Mouse (Mus musculus) WW6 (cell line): Measurements from ENCODE around the gene Elmo1.

ENCODE experiments used
- DNase-seq: peaks from one replicate; pipeline ENCODE4 v3.0.0-alpha.2; 2013; ENCODE audit warnings: low read depth, low spot score

Elmo1 gene

GRCm38 (mm10) chr13:20094916-20095700 is 4.7 kb downstream of the Elmo1 start:
- no peak for DNase-seq

DNA sequence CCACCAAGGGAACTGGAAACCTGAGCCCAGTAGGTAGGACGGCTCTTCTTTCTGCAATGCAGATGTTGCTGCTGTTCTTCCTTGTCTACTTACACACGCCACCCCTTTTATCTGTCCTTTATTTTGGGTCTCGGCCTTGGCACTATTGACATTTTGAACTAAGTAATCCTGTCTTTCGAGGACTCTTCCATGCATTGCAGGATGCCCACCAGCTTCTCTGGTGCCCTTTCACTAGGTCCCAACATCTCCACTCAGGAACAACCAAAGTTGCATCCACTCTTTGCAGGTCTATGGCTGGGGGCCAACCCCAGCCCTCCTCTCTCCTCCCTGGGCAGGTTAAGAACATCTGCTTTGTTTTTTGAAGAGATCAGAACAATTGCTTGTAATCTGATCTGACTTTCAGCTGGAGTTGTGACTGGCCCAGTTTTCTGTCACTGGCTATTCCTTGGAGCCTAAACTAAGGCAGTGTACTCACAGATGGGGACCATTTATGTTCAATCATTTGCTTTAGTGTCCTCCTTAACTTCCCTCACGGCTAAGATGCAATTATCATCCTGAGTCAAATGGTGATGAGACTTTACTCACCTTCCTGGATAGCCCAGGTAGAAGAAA is 6.7 kb downstream of the Elmo1 start:
- no peak for DNase-seq

DNA sequence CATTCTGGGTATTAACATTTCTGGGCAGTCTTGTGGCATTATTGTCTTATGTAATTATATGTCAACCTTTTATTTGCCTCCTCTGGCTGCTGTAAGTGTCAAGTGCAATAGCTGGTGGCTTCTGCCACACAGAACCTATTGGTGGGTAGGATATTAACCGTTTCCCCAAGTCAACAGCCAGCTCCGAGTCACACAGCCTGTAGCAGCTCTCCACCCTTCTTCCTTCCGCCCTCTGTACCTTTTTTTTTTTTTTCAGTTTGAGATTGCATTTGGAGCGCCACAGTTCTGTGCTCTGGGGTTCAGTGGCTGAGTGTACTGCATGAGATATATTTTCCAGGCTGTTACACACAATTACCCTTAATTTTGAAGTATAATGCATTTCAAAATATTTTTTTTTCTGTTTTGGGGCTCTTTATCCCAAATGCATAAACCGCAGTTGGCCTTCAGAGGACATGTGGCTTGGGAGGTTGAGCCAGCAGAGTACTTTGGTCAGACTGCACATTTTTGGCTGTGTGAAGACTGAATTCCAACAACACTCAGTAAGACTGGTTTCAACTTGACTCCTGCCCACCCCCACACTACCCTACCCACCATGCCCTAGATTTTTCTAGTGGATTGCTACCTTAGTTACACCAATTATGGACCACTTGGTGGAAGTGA is 7.7 kb downstream of the Elmo1 start:
- DNase-seq: no peak

DNA sequence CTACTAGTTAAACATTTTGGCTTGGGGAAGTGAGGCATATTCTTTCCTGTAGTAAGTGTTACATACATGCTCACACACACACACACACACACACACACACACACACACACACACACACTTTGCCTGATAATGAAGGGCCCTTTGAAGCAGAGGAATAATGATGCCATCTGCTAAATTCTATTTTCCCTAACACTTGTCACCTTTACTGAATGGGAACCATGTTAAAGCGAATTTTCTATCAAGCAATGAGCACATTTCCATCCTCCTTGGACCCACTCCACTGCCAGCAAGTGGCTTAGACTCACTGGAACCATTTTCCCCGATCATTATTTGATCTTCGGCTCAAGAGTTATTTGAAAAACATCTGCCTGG is 8.2 kb downstream of the Elmo1 start:
- DNase-seq: no peak

DNA sequence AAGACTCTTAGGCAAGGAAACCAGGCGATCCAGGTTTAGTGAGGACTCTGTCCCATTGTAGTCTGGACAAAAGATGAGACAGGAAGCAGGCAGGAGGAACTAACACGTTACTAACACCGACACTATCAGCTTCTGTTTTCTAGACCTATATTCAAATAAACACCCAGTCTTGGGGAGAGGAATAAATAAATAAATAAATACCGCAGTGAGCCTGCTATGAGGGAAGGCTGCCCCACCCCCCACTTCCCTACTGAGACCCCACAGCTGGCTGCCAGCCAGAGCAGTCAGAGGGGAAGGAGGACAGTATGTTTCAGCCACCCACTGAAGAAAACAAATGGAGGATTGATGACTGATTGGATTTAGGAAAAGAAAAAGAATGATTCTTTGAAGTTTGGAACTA is 9.2 kb downstream of the Elmo1 start:
- DNase-seq: no peak

DNA sequence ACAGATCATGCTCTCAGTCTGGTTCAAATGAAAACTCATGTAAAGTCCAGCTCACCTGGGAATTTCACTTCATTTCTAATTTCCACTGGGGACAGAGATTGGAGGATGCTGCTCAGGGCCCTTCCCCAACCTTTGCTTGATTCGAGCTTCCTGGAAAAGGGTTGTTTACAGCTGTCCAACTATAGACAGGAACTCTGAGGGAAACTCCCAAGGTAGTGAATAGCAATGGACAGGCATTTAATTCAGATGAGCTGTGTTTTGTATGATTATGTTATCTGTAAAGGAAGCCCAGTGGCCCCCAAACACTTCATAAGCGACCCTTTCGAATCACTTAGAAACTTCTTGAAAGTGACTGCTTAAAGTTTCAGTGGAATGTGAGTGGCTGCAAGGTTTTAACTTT is 10.0 kb downstream of the Elmo1 start:
- DNase-seq: no peak

GRCm38 (mm10) chr13:20101691-20102090 is 11.3 kb downstream of the Elmo1 start:
- no peak for DNase-seq

DNA sequence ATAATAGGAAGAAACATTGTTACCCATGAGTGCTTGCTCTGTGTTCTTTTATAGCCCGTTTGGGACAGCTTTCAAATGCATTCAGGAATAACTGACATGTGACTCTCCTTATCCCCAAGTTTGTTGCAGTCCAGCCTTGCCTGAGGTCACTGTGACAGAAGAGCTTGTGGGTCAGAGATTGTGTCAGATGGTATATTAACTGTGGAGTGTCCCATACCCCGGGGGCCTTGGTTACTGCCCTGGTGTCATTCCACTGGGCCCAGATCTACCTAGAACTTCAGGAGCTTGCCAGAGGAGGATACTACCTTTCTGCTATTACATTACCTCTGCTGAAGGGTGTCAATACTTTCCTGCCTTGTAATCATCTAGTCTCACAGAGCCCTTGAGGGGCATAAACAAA is 14.4 kb downstream of the Elmo1 start:
- DNase-seq: no peak

- no peak for DNase-seq
These were observed 15.6 kb downstream of the Elmo1 start for GRCm38 (mm10) chr13:20105996-20106395.

DNA sequence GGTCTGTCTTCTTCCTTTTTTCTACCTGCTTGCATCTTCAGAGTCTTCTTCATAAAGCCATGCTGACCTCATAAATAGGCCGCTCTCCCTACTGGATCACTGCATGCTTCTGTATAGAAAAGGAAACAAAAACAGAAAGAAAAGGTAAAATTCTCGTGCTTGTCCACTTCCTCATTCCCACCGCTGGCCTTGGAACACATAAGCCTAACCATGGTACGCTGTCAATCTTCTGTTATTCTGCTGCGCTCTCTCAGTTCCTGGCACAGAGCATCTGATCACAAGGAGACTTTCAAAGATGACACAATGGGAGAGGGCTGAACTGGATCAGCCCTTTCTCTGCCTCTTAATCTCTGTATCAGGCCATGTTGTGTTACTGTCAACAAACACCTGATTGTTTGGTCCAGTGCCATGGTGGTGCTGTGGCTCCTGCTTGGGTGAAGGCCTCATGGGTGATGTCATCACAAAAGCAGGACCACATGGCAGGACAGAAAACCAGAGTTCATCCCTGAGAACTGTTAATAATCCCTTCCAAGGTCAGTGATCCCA is 17.6 kb downstream of the Elmo1 start:
- DNase-seq: no peak

DNA sequence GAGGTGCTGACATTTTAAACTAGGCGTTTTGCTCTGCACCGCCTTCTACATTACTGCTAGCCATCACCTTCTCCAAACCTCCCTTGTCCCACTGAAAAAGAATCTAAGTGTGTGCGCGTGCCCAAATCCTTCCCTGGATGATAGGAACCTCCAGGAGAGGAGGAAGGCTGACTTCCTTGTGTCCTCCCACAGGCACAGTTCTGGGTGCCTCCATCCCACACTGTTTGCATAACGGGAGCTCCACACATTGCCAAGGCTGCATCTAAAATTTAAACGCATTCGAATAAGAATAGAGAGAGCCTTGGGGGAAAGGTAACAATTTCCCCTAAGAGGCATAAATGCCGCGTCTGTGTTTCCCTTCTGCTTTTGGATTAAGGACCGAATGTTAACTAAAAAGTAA is 18.6 kb downstream of the Elmo1 start:
- DNase-seq: no peak

DNA sequence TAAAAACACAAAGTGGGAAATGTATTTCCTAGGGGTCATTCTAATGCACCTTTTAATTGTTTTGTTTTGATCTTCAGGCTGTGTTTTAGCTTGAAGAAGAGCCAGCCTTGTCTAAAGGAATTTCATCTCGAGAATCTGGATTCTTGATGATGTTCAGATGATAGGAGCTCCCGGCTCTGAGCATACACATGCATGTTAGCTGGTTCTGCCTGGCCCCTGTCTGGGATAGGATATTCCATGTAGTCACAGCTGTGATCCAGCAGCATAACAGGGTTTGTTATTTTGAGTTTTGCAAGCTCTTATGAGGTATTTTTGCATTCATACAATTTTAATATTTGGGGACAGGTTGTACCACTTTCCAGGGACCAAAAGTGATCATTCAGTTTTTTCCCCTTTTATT is 19.1 kb downstream of the Elmo1 start:
- no peak for DNase-seq

GRCm38 (mm10) chr13:20109987-20110680 is 19.7 kb downstream of the Elmo1 start:
- DNase-seq: no peak

GRCm38 (mm10) chr13:20111256-20111800 is 20.9 kb downstream of the Elmo1 start:
- no peak for DNase-seq

GRCm38 (mm10) chr13:20115131-20115907 is 24.9 kb downstream of the Elmo1 start:
- DNase-seq: no peak

DNA sequence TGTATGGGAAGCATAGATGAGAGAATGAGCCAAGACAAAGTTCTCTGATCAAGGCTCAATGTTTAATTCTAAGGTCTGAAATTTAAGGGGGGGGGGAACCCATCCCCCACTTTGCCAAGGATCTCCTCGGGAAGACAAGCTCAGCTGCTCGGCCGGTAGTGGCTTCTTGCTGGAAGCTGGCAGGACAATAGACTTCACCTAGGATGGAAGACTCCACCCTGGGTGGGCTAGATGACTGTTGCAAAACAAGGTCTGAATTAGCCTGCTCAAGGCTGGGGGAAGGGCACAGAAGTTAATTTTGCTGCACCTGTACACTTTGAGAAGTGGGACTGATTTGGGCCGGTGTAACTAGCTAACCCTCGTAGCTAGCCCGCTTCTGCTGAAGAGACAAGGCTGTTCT is 25.6 kb downstream of the Elmo1 start:
- no peak for DNase-seq

DNA sequence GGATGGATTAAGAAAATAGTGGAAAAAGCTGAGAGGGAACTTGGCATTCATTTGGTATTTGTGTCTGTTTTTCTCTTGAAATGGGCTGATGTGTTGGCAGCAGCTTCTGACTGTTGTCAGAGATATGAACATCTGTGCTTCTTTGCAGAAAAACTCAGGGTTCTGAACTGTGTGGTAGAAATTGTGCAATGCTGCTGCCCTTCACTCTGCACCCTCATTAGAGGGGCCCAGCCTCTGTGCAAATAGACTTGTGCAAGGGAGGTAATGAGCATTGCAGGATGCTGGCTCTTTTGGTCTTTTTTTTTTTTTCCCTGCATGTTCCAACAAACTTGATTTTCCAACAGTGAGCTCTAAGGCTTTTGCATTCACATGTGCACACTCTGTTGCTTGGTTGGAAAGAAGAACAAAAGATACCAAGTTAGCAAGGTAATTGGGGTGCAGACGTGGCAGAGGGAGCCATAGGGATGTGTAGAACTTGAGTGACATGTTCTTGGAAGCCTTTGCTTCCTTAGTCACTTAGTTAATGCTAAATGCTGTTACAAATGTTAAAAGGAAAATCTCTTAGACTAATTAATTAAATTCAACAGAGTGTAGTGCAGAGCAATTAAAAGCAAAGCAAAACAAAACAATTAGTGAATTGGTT is 26.6 kb downstream of the Elmo1 start:
- DNase-seq: no peak

DNA sequence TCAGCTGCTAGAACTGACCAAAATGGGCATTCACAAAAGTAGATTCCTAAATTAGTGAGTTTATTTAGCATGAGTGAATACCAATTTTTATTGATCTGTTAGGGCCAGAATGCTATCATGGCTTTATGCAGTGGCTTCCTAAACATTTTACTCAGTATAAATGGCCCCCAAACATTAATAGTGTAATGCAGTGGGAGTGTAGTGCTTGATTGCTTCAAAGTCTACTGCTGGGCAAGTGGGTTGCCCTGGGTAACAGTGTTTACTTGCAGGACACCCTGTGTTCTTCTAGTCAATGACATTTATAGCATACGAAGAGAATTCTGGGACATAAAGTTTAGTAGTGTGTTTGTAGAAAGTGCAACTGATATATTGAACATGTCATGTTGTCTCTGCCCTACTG is 27.3 kb downstream of the Elmo1 start:
- no peak for DNase-seq

GRCm38 (mm10) chr13:20118909-20119308 is 28.5 kb downstream of the Elmo1 start:
- no peak for DNase-seq

- no peak for DNase-seq
These were observed 30.3 kb downstream of the Elmo1 start for GRCm38 (mm10) chr13:20120723-20121122.
